Mouse (Mus musculus) c-Kit-negative CD71-positive TER-119-positive erythroid progenitor cells, embryonic 14.5 days (primary cell): ENCODE data around the gene Plxnc1.

Experiments used
- DNase-seq: peaks from one replicate; pipeline ENCODE4 v3.0.0-alpha.2; 2013; ENCODE audit warnings: low read depth, low spot score

Gene Plxnc1

DNA sequence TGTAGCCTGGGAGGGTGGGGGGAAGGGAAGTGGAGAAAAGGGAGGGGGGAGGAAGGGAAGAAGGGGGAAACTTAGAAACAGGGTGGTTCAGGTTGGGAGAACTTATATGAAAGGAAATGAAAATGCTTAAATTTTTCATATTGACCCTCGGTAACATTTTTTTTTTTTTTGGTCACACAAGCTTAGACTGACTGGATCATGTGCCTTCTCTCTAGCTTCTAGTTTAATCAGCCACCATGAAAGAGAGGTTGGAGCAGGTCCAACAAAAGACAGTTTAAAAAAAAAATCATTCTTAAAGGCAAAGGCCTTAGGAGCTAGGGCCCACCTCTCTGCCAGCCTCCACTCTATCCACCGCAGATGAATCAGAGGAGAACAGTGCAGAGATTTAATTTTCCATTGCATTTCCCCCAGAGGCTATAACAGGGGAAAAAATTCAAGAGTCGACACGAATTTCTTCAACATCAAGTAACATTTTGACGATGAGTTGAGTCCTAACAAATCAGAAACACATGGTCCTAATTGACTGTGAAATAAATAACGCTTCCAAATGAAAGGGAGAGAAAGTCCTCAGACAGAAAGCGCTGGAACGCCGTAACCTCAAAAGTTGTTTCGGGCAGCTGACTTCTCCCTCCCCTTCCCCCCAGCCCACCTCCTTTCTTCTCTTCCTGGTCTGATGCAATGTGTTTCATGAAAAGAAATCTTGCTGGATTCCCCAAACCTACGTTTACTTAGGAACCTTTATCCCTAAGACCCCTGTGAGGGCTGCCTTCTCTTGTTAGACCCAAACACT, 120.5 kb downstream of the Plxnc1 start:
- no peak for DNase-seq

DNA sequence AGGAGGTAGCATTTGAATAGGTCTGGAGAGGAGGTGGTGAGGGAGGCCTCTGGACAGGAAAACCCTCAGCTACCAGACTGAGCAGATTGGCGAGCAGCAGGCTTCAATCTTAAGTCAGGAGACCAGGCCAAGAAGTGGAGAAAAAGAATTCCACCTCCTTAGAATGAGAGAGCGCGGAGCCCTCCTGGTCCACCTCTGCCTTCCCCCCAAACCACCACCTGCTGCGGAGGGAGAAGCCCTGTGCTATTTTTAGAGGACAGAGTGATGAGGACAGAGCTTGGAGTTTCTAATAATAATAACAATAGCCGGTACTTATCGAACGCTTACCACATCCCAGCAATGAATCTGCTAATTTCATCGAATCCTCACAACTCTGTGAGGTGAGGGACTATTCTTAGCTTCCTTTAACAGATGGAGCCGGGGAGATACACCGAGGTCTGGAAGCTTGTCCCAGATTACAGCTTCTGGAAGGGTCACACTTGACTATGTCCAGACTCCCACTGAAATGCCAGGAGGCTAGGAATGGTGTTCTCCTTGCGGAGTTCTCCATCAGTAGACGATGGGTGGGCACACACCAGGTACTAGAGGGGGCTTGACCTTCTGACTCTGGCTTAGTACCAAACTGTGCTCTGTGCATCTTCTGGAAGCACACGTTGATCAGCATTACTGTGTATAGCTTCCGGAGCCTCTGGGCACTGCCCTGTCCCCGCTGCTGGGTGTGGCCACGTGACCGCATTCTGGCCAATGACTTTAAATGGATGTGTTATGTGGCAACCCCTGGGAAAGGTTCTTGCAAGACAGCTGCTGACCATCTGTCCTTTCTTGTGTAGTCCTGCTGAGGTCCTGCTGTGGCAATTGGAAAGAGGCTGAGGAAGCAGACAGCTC, 125.6 kb downstream of the Plxnc1 start:
- DNase-seq, result no peak

DNA sequence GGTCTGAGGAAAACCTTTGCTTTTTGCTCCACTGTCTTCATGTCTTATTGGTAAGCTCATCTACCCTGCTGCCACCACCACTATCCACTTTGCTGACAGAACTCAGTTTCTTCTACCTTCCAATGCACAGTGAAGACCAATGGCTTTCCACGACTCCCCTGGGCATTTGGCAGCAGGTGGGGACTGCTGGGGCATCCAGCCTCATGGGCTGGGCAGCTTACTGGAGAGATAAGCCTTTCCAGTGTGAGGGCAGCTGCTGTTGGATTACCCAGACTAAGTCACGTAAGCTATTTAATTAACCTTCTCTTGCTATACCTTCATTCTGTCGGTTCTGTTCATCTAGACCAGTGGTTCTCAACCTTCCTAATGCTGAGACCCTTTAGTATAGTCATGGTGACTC, 126.5 kb downstream of the Plxnc1 start:
- DNase-seq, result no peak

DNA sequence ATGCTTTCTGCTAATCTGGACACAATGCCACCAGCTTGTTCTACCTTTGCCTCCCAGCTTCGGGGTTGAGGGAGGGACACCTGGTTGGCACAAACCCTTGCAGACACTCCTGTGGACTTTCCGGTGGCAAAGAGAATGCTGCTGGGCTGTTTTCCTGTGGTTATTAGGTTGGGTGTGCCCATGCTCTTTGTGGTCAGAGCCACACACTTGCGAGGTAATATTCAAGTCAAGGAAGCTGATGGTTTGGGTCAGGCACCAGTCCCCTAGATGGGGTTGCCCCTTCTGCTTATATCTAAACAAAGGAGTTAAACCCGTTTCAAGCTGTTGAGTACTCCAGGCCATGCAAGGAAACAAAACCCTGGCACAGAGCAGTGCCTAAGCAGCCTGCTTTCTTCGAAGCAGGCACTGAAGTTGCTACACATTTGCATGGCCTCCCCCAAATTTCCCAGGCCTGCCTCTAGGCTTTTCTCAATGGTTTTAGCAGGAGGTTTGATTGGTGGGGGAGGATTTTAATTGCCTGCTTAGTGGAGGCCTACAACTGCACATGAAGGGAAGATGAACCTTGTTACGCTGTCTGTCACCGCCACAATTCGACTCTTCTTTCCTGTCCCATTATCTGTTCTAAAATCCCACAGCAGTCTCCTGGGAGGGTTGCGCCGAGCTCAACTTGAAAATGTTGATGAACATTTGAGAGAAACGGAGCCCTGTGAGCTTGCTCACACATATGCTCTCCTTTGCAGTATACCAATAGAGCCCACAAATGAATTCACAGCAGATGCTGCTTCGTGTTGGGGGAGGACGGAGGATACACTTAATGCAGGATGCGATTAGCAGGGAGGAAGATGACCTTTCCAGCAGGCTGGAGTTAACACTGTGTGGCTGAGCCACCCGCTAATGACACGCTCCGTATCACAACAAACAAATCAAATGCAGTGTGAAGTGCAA, 132.5 kb downstream of the Plxnc1 start:
- no peak for DNase-seq

DNA sequence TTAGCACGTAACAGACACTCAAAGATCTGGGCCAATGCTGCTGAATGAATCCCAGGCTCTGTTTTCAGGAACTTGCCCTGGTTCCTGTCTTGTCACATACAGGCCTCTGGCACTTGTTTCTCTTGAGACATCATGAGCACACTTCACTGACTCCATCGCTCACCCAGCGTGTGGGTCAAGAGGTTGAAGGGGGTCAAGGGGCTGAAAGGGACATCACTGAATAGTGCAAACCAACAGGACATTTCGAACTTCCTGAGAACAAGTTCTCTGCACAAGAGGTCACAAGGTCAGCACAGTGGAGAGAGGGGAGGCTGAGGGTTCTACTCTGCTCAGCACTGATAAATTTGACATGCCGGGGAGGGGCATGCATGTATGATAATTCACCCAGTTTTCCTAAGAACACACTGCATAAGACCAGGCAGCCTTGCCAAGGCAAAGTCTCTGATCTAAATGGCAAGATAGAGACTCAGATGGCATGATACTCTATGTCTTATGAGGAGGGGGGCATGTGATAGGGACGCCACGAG, 134.6 kb downstream of the Plxnc1 start:
- no peak for DNase-seq

DNA sequence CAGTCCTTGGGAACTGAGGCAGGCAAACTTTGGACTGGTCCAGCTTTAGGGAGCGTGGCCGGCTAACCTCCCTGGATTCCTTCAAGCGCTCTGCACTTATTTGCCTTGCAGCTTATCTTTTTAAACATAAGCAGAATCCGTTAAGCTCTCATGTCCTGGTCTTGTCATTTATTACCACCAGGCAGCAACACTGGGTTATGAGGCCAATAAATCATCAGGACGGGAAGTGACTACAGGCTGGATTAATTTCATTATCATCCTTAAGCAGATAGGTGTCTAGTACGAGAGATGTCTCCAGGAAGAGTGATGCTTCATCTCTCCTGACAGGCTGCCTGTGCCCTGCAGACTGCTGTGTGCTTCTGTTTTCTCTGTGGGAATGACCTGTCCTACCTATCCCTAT, 136.4 kb downstream of the Plxnc1 start:
- DNase-seq, result no peak

DNA sequence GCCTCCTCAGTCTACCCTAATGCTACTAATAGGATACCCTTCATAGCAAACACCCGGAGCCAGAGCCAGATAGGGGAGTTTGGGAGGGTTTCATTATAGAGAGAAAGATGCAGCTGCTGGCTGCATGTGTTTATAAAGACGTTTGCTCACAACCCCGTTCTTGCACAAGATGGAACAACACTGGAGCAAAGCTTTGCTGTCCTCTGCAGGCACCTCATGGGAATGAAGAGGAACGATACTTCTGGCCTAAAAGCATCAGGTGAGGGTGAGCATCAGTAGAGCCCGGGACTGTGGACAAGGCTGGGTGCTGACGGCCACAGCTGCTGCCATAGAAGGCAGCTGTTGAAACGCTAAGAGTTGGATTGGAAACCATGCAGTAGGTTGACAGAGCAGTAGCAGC, 137.3 kb downstream of the Plxnc1 start:
- no peak for DNase-seq

DNA sequence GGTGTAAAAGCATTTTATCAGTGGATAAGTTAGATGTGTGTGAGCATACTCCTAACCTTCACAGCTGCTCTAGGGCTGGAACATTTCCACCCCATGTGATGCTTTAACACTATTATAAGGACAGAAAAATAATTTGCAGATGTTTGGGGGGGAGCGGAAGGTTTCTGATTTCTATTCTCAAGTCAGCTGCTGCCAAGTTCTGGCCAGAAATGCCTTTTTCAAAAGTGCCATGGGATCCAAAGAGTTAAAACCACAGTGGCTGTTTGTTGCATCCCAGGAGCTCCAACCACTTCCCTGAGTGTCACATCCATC, 139.8 kb downstream of the Plxnc1 start:
- no peak for DNase-seq

DNA sequence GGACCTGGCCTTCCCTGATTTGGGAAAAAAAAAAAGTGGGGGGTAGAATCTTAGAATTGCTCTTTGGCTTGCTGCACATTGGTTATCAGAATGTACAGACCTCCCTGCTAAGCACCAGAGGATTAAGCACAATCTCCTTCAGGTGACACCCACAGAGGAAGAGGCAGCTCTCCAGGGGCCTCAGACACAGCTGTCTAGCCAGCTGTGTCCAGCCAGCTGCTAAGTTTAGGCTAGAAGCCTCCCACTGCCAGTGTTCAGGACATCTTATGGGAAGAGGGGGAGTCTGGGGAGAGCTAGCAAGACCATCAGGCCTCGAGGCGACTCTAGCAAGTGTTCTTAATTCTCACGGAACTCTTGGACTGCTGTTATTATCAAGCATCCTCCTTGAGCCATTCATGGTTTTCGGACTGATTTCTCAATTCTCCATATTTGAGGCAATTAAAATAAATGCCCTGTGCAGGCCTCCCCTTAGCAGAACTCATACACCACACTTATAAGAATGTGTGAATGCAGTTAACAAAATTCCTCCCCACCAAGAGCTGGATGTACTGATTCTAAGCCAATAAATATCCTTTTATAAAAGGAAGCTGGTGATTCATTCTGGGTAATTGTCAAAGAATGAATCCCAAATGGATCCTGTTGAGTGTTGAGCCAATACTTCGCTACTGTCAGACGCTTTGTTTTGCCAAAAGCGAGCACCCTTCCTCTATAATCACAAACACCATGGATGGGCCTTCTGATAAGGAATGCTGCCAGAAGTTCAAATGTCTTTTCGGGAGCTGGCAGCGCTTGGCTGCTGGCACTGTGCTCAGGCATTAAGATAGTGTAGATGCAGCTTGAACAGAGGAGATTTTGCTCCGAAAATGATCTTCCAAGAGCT, 140.4 kb downstream of the Plxnc1 start:
- DNase-seq, result no peak

DNA sequence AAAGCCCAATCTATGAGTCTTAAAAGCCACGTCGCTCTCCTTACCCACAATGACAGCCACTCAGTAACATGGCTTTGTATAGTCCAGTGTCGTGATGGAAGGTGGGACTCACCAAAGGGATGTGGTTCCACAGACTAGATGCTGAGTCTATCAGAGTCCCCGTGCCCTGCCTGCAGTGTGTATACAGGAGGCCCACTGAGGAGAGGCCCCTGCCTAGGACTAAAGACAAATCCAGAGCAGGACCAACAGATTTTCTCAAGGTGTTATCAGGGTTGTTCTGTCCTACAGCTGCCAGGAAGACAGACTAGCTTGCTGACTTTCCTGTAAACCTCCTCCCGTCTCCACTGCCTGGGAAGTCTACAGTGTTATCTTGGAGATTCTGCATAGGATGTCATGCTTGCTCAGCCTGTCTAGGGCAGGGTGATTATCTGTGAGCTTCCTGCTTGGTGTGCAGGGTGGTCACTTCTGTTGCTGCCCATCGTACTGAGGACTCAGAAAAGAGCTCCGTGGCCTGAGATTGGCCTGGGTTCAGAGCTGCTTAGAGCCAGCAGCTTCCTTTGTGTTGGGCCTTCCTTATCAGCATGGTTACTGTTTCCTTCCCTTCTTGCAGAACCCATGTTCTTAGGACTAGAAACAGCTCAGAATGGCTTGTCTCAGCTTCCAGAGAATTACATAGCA, 143.8 kb downstream of the Plxnc1 start:
- DNase-seq, result no peak

DNA sequence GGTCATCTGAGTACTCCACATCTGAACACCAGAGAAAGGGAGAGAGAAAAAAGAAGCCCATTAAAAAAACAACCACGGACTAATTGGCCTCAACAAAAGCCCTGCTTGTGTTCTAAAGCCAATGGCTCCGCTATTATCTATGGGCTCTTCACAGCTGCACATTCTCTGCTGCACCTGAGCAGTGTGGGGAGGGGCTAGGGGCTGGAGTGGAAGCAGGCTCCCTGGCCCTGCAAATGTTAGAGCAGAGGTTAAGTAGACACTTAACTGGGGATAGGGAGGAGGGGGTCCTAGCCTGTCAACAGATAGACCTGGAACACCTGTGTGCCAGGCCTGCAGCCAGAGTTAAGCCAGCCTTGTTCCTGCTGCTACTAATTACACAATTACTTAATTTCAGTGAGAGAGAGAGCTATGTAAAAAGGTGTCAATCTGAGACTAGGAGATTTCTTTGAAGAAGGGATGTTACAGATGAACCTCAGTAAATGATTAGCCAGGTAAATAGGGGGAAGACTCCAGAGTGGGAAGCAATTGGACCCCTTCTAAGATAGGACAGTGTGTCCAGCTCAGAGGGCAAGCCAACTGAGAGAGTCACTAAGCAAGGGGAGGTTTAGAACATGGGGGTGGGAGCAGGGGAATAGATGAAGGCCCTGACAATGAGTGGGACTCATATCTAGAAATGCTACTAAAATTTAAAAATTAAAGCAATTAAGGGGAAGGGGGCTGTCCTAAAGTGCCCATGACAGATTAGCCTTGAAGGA, 145.0 kb downstream of the Plxnc1 start:
- DNase-seq, result no peak

DNA sequence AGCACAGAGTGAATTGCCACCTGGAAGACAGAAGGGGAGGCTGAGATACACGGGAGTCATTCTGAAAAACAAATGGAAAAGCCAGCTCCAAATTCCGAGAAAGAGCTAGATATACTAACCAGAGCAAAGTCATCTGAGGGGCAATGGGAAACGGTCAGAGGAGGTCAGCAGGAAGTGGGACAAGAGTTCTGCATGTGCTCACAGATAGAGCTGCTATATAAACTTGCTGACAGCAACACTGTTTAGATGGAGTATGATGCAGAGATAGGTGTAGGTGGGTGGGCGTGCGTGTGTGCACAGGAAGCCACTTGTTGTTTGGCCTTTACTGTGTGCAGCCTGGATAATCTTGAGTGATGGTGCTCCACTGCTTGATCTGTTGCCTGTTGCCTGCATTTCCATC, 146.5 kb downstream of the Plxnc1 start:
- no peak for DNase-seq

DNA sequence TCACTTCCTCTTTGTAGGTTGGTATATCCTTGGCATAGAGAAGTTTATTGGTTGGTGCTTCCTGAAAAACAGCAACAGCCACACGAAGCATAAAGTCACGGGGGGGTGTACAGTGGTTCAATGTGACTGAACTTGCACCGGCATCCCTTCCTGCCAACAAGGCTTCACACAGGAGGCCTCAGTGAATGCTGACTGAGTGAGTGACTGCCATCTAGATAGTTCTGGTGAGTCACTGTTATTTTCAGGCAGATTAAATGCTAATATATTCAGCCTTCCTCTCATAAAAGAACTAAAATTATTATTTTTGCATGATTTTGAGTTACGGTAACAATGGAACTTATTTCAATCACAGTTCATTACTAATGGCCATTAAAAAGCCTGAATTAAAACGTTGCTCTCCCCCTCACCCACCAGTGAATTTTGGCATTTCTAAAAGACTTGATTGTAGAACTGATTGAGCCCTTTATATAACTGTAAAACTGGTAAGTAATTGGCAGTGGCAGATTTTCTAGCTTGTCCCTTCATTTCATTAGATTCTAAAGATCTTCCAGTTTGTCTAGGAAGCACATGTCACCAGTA, 149.9 kb downstream of the Plxnc1 start:
- DNase-seq, result no peak

DNA sequence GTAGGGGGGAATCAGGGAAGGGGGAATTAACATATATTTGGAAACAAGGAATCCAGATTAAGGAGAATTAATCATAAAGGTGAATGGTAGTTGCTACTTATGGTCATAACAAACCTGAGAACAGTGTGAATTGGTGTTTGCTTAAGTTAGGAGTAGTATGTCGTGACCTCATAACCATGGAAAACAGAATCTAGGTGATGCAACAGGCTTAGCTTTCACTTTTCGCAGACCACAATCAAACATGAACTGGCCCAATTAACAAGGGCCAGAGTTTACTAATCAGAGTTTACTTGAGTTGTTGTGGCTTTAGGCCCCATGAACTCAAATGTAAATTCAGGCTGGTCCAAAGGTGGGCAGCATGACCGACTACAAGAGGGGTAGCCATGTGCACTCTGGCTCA, 150.7 kb downstream of the Plxnc1 start:
- no peak for DNase-seq

DNA sequence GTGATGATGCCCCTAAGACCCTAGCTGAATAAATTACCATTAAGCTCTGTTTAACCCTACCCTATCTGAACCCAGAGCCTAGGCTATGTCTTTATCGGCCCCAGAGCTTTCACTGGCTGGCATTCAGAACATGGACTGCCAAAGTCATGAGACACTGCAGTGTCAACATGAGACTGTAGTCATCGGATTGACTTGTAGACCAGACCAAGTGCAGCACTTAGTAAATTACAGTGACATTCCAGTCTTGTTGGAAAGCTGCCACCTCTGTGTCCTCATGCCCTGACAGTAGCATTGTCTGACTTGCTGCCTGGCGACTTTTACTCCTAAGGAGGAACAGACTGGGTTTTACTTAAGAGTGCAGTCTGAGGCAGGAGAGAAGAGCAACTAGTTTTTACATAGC, 155.4 kb downstream of the Plxnc1 start:
- no peak for DNase-seq

DNA sequence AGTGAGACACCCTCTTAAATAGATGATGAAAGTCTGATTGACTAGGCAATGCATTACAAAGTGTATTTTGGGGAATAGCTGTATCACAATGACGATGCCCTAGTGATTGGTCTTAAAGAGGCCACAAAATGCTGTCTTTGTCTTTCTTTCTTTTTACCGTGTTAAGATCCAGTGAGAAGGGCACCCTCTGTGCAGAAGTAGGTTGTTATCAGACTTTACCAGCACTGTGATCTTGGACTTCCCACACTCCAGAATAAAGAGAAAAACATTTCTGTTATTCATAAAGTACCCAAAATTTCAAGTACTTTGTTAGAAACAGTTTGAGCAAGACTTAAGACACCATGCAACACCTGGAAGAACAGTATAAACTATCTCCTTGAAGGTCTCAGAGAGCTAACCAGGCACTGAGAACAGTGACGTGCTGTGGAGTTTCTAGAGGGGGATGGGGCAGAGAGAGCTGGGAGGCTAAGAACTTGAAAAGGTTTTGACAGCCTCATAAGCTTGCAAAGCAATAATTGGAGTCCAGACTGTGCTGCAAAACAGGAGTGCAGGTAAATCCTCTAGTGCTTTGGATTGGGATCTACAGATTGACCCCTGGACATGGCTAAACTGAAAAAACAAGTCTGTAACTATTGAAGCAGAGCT, 163.9 kb downstream of the Plxnc1 start:
- no peak for DNase-seq

DNA sequence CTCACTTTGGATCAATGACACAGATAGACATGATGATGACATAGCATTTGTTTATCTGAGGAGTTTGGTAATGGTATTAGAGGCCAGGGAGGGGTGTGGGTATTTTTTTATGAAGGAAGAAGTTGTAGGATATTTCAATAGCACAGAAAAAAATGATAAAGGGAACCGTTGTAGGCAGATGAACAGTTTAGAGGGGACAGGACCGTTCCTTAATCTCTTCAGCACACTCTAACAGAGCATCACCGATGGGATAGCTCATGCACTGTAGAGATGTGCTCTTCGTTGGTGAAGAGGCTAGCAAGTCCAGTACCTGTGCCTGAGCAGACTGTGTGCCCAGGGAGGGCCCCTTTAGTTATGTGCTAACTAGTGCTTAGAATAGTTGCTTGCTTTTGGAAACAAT, 165.3 kb downstream of the Plxnc1 start:
- no peak for DNase-seq

DNA sequence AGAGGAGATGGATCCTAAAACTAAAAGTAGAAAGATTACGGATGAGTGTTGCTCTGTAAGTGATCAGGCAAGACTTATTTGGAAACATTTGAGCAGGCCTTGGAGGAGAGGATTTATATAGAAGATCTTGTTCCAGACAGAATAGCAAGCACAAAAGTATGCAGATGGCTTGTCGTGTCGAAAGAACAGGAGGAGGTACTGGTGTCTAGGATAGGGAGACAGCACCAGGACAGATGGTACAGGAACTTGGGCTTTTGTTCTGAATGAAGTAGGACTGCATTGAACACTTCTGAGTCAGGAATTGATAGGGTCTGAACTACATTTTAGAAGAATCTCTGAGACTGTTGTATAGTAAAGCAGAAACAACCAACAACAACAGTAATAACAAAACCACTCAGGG, 167.1 kb downstream of the Plxnc1 start:
- no peak for DNase-seq

DNA sequence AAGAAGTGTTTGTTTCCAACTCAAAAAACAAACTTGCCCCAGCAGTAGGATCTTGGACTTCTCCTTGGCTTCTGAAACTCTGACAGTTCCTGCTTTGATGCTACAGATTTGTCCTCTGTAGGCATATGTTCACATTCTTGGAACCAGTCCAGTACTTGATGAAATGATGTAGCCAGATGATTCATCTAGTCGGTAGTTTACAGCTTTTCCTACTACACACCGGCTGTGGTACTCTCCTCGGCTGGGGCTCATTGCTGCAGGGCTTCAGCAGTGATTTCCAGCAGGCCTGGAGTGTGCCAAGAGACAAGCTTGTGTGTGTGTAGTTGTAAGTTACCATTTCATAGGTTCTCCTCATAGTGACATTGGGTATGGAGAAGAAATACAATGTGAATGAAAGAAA, 173.1 kb downstream of the Plxnc1 start:
- DNase-seq, result no peak
